Mouse (Mus musculus): ENCODE data around the gene Pgm2l1. TPM values are rescaled to one million over a fixed set of nuclear protein-coding genes. Genes with fewer than 3 reads are reported as not detected.

The Pgm2l1 gene
- polyA plus RNA-seq, 1 experiment from 2014 or later: 1.5 TPM

DNA sequence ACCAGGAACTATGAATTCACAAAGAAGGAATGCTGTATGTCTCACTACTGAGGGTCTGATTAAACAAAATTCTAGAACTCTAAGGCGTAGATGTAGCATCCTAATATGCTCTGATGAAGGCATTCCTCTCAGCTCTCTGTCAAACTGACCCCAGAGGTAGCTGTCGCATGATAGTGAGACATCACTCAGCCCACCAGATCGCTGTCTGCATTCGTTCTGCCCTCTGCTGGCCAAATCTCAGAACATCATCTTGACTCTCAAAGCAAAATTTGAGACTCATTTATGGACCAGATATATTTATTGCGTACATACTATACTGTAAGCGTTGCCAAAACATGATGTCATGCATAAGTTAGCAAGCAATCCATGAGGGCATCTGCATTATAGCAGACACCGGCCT is 39.6 kb upstream of the Pgm2l1 start:
- Histone ChIP-seq H3K27me3 (ENCODE audit: control insufficient read depth, insufficient read depth, low read length) (peaks cover 3% of the 10 kb centered on the region; the same call in 1 of the 2 replicates), H3K9ac (ENCODE audit: low read length) (no peak overlapping the region), H3K4me2 (ENCODE audit: low read depth, low read length) (no peak overlapping the region), H3K9me3 (replicated peaks; ENCODE audit: control insufficient read depth, low read length) (no peaks in the 10 kb centered on the region), H3K4me3 (ENCODE audit: low read length) (no peak overlapping the region), H3K27ac (ENCODE audit: low read length) (no peak overlapping the region), H3K36me3 (ENCODE audit: control insufficient read depth, insufficient read depth) (no peaks in the 10 kb centered on the region), H3K4me1 (ENCODE audit: control insufficient read depth, insufficient read depth, low read length) (no peaks in the 10 kb centered on the region)
- ATAC-seq (replicated peaks; ENCODE audit: extremely low read depth, insufficient read depth, low FRiP score): no peak; the same call in 1 of the 2 replicates
- WGBS: 22% methylated on average over 7 of the region's 7 CpGs

DNA sequence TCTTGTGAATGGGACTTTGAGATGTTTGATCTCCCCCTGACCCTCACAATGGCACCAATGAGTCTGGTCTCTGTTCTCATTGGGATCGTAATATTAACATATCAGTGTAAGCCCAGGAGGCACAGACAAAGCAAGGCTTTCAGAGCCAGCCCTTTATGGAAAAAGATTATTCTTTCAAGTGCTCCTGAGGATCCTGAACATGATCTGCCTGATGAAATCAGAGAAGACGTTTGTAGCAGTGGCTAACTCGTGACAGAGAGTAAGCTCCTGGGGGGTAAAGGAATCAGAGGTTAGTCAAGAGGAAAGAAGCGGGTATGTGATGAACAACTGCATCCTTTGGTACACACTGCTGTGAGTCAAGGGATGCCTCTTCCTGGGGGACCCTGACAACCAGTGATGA is 37.0 kb upstream of the Pgm2l1 start:
- no peaks in the 10 kb centered on the region for H3K36me3 ChIP-seq (ENCODE audit: control insufficient read depth, insufficient read depth)
- 51% methylated on average over 4 of the region's 4 CpGs for WGBS
- H3K4me3 ChIP-seq (ENCODE audit: low read length): no peak overlapping the region
- H3K9ac ChIP-seq (ENCODE audit: low read length): no peak overlapping the region
- H3K27ac ChIP-seq (ENCODE audit: low read length): no peak overlapping the region
- no peak overlapping the region for H3K4me2 ChIP-seq (ENCODE audit: low read depth, low read length)
- H3K27me3 ChIP-seq (ENCODE audit: control insufficient read depth, insufficient read depth, low read length): peaks cover 3% of the 10 kb centered on the region; the same call in 1 of the 2 replicates
- no peaks in the 10 kb centered on the region for H3K9me3 ChIP-seq (replicated peaks; ENCODE audit: control insufficient read depth, low read length)
- H3K4me1 ChIP-seq (ENCODE audit: control insufficient read depth, insufficient read depth, low read length): no peaks in the 10 kb centered on the region
- no peak for ATAC-seq (replicated peaks; ENCODE audit: extremely low read depth, insufficient read depth, low FRiP score)

GRCm38 (mm10) chr7:100190778-100191177 is 36.4 kb upstream of the Pgm2l1 start:
- Histone ChIP-seq H3K27me3 (ENCODE audit: control insufficient read depth, insufficient read depth, low read length) (peaks cover 3% of the 10 kb centered on the region; the same call in 1 of the 2 replicates), H3K27ac (ENCODE audit: low read length) (no peak overlapping the region), H3K9me3 (replicated peaks; ENCODE audit: control insufficient read depth, low read length) (no peaks in the 10 kb centered on the region), H3K4me1 (ENCODE audit: control insufficient read depth, insufficient read depth, low read length) (no peaks in the 10 kb centered on the region), H3K4me2 (ENCODE audit: low read depth, low read length) (no peak overlapping the region), H3K4me3 (ENCODE audit: low read length) (no peak overlapping the region), H3K36me3 (ENCODE audit: control insufficient read depth, insufficient read depth) (no peaks in the 10 kb centered on the region), H3K9ac (ENCODE audit: low read length) (no peak overlapping the region)
- 3% methylated on average over 4 of the region's 4 CpGs for WGBS
- no peak for ATAC-seq (replicated peaks; ENCODE audit: extremely low read depth, insufficient read depth, low FRiP score)

- Histone ChIP-seq H3K27me3 (ENCODE audit: control insufficient read depth, insufficient read depth, low read length) (no peaks in the 10 kb centered on the region), H3K27ac (ENCODE audit: low read length) (no peak overlapping the region), H3K9me3 (replicated peaks; ENCODE audit: control insufficient read depth, low read length) (no peaks in the 10 kb centered on the region), H3K4me2 (ENCODE audit: low read depth, low read length) (no peak overlapping the region), H3K36me3 (ENCODE audit: control insufficient read depth, insufficient read depth) (no peaks in the 10 kb centered on the region), H3K4me1 (ENCODE audit: control insufficient read depth, insufficient read depth, low read length) (no peaks in the 10 kb centered on the region), H3K4me3 (ENCODE audit: low read length) (no peak overlapping the region), H3K9ac (ENCODE audit: low read length) (no peak overlapping the region)
- WGBS: 80% methylated on average over 3 of the region's 3 CpGs
- no peak for ATAC-seq (replicated peaks; ENCODE audit: extremely low read depth, insufficient read depth, low FRiP score)
These were observed 26.0 kb upstream of the Pgm2l1 start for GRCm38 (mm10) chr7:100201191-100201590.

DNA sequence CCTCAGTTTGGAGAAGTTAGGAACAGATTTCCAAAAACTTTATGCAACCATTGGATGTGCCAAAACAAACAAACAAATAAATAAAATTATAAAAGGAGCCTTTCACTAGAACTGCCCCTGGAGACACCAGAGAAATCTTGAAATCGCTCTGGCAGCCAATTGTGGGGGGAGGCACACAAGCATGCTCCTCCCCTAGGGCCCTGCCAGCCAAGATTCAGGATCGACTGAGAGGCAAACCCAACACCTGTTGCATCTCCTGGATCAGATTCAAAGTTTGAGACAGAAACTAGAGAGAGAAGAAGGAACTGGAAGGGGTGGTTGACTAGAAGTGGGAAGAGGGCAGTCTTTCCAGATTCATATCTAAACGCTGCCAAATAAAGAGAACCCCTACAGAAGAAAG is 23.6 kb upstream of the Pgm2l1 start:
- H3K9ac ChIP-seq (ENCODE audit: low read length): no peak overlapping the region
- H3K36me3 ChIP-seq (ENCODE audit: control insufficient read depth, insufficient read depth): no peaks in the 10 kb centered on the region
- no peaks in the 10 kb centered on the region for H3K27me3 ChIP-seq (ENCODE audit: control insufficient read depth, insufficient read depth, low read length)
- no peak overlapping the region for H3K4me2 ChIP-seq (ENCODE audit: low read depth, low read length)
- no peaks in the 10 kb centered on the region for H3K9me3 ChIP-seq (replicated peaks; ENCODE audit: control insufficient read depth, low read length)
- no peak overlapping the region for H3K4me3 ChIP-seq (ENCODE audit: low read length)
- 0 out of 2 replicates have a peak, but pooled peaks cover 3% of the 10 kb centered on the region for H3K4me1 ChIP-seq (ENCODE audit: control insufficient read depth, insufficient read depth, low read length)
- H3K27ac ChIP-seq (ENCODE audit: low read length): no peak overlapping the region
- no peak for ATAC-seq (replicated peaks; ENCODE audit: extremely low read depth, insufficient read depth, low FRiP score)
- 51% methylated on average over 3 of the region's 3 CpGs for WGBS

- ATAC-seq (replicated peaks; ENCODE audit: extremely low read depth, insufficient read depth, low FRiP score): no peak
- Histone ChIP-seq H3K9me3 (replicated peaks; ENCODE audit: control insufficient read depth, low read length) (no peaks in the 10 kb centered on the region), H3K27me3 (ENCODE audit: control insufficient read depth, insufficient read depth, low read length) (no peaks in the 10 kb centered on the region), H3K4me1 (ENCODE audit: control insufficient read depth, insufficient read depth, low read length) (0 out of 2 replicates have a peak, but pooled peaks cover 3% of the 10 kb centered on the region), H3K4me3 (ENCODE audit: low read length) (no peak overlapping the region), H3K27ac (ENCODE audit: low read length) (no peak overlapping the region), H3K4me2 (ENCODE audit: low read depth, low read length) (no peak overlapping the region), H3K36me3 (ENCODE audit: control insufficient read depth, insufficient read depth) (no peaks in the 10 kb centered on the region), H3K9ac (ENCODE audit: low read length) (no peak overlapping the region)
- 82% methylated on average over 6 of the region's 6 CpGs for WGBS
These were observed 22.3 kb upstream of the Pgm2l1 start for GRCm38 (mm10) chr7:100204871-100205270.

DNA sequence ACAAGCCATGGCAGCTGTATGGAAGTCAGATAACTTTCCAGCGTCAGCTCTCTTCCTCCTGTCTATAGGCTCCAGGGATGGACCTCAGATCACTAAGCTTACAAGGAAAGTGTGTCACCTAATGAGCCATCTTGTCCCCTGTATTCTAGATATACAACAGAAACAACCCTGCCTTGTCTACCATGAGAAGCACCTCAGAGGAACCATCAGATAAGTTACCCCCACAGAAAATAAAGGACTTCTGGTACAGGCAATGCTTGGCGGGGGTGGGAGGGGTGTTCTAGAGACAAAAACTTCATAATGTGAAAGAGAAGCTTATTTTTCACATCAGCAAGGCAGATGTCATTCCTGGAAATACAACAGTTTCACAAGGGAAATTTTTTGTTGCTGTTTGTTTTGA is 21.1 kb upstream of the Pgm2l1 start:
- H3K36me3 ChIP-seq (ENCODE audit: control insufficient read depth, insufficient read depth): no peaks in the 10 kb centered on the region
- no peak overlapping the region for H3K27ac ChIP-seq (ENCODE audit: low read length)
- WGBS: 83% methylated on average over 2 of the region's 2 CpGs
- ATAC-seq (replicated peaks; ENCODE audit: extremely low read depth, insufficient read depth, low FRiP score): no peak
- 0 out of 2 replicates have a peak, but pooled peaks cover 3% of the 10 kb centered on the region for H3K4me1 ChIP-seq (ENCODE audit: control insufficient read depth, insufficient read depth, low read length)
- H3K9me3 ChIP-seq (replicated peaks; ENCODE audit: control insufficient read depth, low read length): no peaks in the 10 kb centered on the region
- H3K4me3 ChIP-seq (ENCODE audit: low read length): no peak overlapping the region
- H3K4me2 ChIP-seq (ENCODE audit: low read depth, low read length): no peak overlapping the region
- H3K27me3 ChIP-seq (ENCODE audit: control insufficient read depth, insufficient read depth, low read length): no peaks in the 10 kb centered on the region
- H3K9ac ChIP-seq (ENCODE audit: low read length): no peak overlapping the region

DNA sequence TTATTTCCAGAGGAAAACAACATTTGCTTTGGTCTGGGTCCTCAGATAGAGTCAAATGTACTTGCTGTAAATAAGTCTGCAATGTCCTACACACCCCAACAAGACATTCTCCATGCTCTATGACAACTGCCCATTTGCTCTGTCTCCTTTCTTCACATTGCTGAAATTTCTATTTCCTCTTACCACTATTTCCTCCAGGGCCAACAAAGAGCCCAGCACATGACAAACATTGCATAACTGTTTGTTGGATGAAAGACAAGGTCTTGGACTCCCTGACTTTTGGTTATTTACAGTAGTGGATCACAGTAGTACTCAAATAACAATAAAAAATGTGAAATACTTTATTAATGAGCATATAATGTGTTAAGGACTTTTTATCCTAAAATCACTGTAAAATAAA is 19.3 kb upstream of the Pgm2l1 start:
- H3K4me1 ChIP-seq (ENCODE audit: control insufficient read depth, insufficient read depth, low read length): 0 out of 2 replicates have a peak, but pooled peaks cover 3% of the 10 kb centered on the region
- no peak overlapping the region for H3K27ac ChIP-seq (ENCODE audit: low read length)
- H3K27me3 ChIP-seq (ENCODE audit: control insufficient read depth, insufficient read depth, low read length): no peaks in the 10 kb centered on the region
- no peak overlapping the region for H3K4me2 ChIP-seq (ENCODE audit: low read depth, low read length)
- no peak overlapping the region for H3K4me3 ChIP-seq (ENCODE audit: low read length)
- no peaks in the 10 kb centered on the region for H3K9me3 ChIP-seq (replicated peaks; ENCODE audit: control insufficient read depth, low read length)
- H3K9ac ChIP-seq (ENCODE audit: low read length): no peak overlapping the region
- H3K36me3 ChIP-seq (ENCODE audit: control insufficient read depth, insufficient read depth): no peaks in the 10 kb centered on the region
- no peak for ATAC-seq (replicated peaks; ENCODE audit: extremely low read depth, insufficient read depth, low FRiP score)

GRCm38 (mm10) chr7:100214310-100214709 is 12.9 kb upstream of the Pgm2l1 start:
- Histone ChIP-seq H3K4me2 (ENCODE audit: low read depth, low read length) (no peak overlapping the region), H3K9ac (ENCODE audit: low read length) (no peak overlapping the region), H3K36me3 (ENCODE audit: control insufficient read depth, insufficient read depth) (no peaks in the 10 kb centered on the region), H3K27ac (ENCODE audit: low read length) (no peak overlapping the region), H3K4me1 (ENCODE audit: control insufficient read depth, insufficient read depth, low read length) (no peaks in the 10 kb centered on the region), H3K4me3 (ENCODE audit: low read length) (no peak overlapping the region), H3K27me3 (ENCODE audit: control insufficient read depth, insufficient read depth, low read length) (no peaks in the 10 kb centered on the region), H3K9me3 (replicated peaks; ENCODE audit: control insufficient read depth, low read length) (no peaks in the 10 kb centered on the region)
- WGBS: 72% methylated on average over 4 of the region's 4 CpGs
- ATAC-seq (replicated peaks; ENCODE audit: extremely low read depth, insufficient read depth, low FRiP score): no peak
